Mouse (Mus musculus) embryonic facial prominence, embryonic 11.5 days (tissue): ENCODE data around the gene Gm4952. TPM values are rescaled to one million over a fixed set of nuclear protein-coding genes. Genes with fewer than 3 reads are reported as not detected.
"Not testable (repeated sequence)": the region's sequence is repeated elsewhere in the genome, so short reads cannot be mapped to it uniquely, and the experiment has no call there.

Source experiments
- ATAC-seq: fragments of 200-750 bp; cut with Nextera tagmentation; replicated peaks from 2 replicates; pipeline ENCODE4 v1.8.0; 2017; ENCODE audit warnings: low read depth; ENCODE audit not compliant: insufficient number of reproducible peaks, low FRiP score, low TSS enrichment
- DNase-seq: peaks from one replicate; pipeline ENCODE4 v3.0.0-alpha.2; 2015; ENCODE audit warnings: low spot score
- H3K27ac ChIP-seq: fragments of 300-500 bp; sonication (generic); replicated peaks from 2 replicates; pipeline ENCODE4 v1.5.1; 2014; ENCODE audit warnings: mild to moderate bottlenecking, low read depth, low read length, control low read depth
- H3K27me3 ChIP-seq: fragments of 300-500 bp; sonication (generic); 2 replicates; pipeline ENCODE4 v1.6.1; 2014; ENCODE audit warnings: mild to moderate bottlenecking, low read length, moderate library complexity, mixed read lengths; ENCODE audit not compliant: control insufficient read depth, insufficient read depth
- H3K36me3 ChIP-seq: fragments of 300-500 bp; sonication (generic); replicated peaks from 2 replicates; pipeline ENCODE4 v1.6.1; 2014; ENCODE audit warnings: low read depth, mild to moderate bottlenecking, low read length, moderate library complexity, mixed read lengths; ENCODE audit not compliant: control insufficient read depth, insufficient read depth
- H3K4me1 ChIP-seq: fragments of 300-500 bp; sonication (generic); 2 replicates; pipeline ENCODE4 v1.6.1; 2014; ENCODE audit warnings: low read length, mixed read lengths; ENCODE audit not compliant: control insufficient read depth, insufficient read depth
- H3K4me2 ChIP-seq: fragments of 300-500 bp; sonication (generic); 2 replicates; pipeline ENCODE4 v1.6.1; 2014; ENCODE audit warnings: low read depth, mild to moderate bottlenecking, control low read depth, low read length, moderate library complexity
- H3K4me3 ChIP-seq: fragments of 300-500 bp; sonication (generic); 2 replicates; pipeline ENCODE4 v1.5.1; 2014; ENCODE audit warnings: low read depth, low read length, control low read depth
- H3K9ac ChIP-seq: fragments of 300-500 bp; sonication (generic); replicated peaks from 2 replicates; pipeline ENCODE4 v1.6.1; 2014; ENCODE audit warnings: mild to moderate bottlenecking, control low read depth, low read length
- H3K9me3 ChIP-seq: fragments of 300-500 bp; sonication (generic); replicated peaks from 2 replicates; pipeline ENCODE4 v1.6.1; 2016; ENCODE audit warnings: mild to moderate bottlenecking, low read length, inconsistent platforms, mixed read lengths; ENCODE audit not compliant: control insufficient read depth
- whole genome bisulfite sequencing: fragments of 180-500 bp; shearing (Covaris S2); extraction: QIAGEN DNeasy Blood & Tissue Kit; methylation state at CpG from one replicate; pipeline ENCODE4 v1.1.7; 2014; 5-methylcytosine and 5-hydroxymethylcytosine counted together
- polyA plus RNA-seq: library from polyadenylated mRNA; unstranded; fragments of >200 nt; fragmentation: Nextera tagmentation; extraction: Ambion mirVana; gene quantifications from 2 replicates; pipeline ENCODE4 v1.2.1, GENCODE M21; 2014

The Gm4952 gene
- polyA plus RNA-seq, 1 experiment from 2014 or later: 0.18 TPM

DNA sequence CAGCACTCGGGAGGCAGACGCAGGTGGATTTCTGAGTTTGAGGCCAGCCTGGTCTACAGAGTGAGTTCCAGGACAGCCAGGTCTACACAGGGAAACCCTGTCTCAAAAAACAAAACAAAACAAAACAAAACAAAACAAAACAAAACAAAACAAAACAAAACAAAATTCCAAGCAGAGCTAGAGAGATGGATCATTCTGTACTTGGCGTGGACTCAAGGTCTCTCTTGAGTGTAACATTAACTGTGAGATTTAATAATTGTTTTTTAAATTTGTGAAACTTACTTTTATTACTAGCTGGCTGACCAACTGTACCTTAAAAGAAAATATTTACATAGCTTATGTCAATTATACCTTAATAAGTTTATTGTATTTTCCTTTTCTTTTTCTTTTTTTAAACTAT is 68.8 kb downstream of the Gm4952 start:
- H3K9ac ChIP-seq, H3K4me2 ChIP-seq, H3K4me1 ChIP-seq, ATAC-seq, DNase-seq, H3K4me3 ChIP-seq, H3K27ac ChIP-seq, H3K9me3 ChIP-seq, H3K36me3 ChIP-seq, H3K27me3 ChIP-seq: not testable (repeated sequence)
- 88% methylated on average over 3 of the region's 3 CpGs for WGBS

GRCm38 (mm10) chr19:12670139-12670538 is 70.4 kb downstream of the Gm4952 start, which contains the start of gene Olfr1442:
TSS of gene Olfr1442 (plus strand) at chr19:12670439.
- H3K36me3 ChIP-seq: no peaks in the 10 kb centered on the region
- no peak for DNase-seq
- H3K4me3 ChIP-seq: no peak within 1 kb of the TSS
- no peak within 1 kb of the TSS for H3K27ac ChIP-seq
- no peaks in the 10 kb centered on the region for H3K27me3 ChIP-seq
- H3K4me1 ChIP-seq: no peaks in the 10 kb centered on the region
- ATAC-seq: no peak
- H3K9me3 ChIP-seq: no peaks in the 10 kb centered on the region
- no peak within 1 kb of the TSS for H3K4me2 ChIP-seq
- H3K9ac ChIP-seq: no peak within 1 kb of the TSS

DNA sequence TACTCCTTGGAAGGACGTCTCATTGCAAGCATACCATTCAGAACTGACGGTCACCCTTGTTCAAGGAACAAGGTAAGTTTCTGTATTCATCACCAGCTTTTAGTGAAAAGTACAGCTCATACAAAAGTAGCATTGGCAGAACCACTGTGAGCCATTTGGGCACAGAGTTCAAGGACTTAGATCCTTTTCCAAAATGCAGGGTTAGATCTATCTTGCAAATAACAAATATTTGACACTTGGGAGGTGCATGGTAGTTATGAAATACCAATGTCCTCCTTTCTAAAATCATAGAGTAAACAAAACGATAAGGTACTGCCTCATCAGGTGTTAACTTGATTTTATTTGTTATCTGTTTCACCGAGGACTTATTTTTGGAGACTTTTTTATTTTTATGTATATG is 71.3 kb downstream of the Gm4952 start:
- H3K4me3 ChIP-seq: no peak overlapping the region
- no peaks in the 10 kb centered on the region for H3K9me3 ChIP-seq
- 82% methylated on average over 4 of the region's 4 CpGs for WGBS
- H3K27me3 ChIP-seq: no peaks in the 10 kb centered on the region
- H3K36me3 ChIP-seq: no peaks in the 10 kb centered on the region
- H3K27ac ChIP-seq: no peak overlapping the region
- H3K9ac ChIP-seq: no peak overlapping the region
- H3K4me1 ChIP-seq: no peaks in the 10 kb centered on the region
- ATAC-seq (no peak), DNase-seq (no peak)
- H3K4me2 ChIP-seq: no peak overlapping the region

DNA sequence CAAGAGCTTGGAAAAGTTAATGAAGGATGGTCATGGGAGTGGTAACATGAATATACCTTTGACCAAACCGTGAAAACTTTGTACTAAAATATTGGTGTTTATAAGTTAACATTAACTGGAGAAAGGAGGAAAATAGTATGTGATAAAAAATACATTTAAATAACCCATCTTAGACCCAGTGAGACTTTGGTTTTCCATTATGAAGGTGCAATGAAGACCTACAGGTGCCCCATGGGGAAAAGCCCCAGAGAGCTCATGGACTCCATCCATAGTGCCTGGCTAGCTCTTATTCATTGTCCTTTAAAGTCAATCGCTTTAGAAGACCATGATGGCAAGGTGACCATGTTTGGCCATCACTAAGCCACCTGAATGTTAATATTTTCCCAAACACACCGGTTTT is 78.0 kb downstream of the Gm4952 start, which contains the start of gene Olfr1443:
Olfr1443 (plus strand) TSS at position 301 of the 400 bp plus-strand sequence.
- H3K27ac ChIP-seq: no peak within 1 kb of the TSS
- no peak within 1 kb of the TSS for H3K9ac ChIP-seq
- no peaks in the 10 kb centered on the region for H3K36me3 ChIP-seq
- no peaks in the 10 kb centered on the region for H3K27me3 ChIP-seq
- ATAC-seq: no peak
- H3K4me2 ChIP-seq: no peak within 1 kb of the TSS
- no peaks in the 10 kb centered on the region for H3K4me1 ChIP-seq
- H3K9me3 ChIP-seq: no peaks in the 10 kb centered on the region
- WGBS: 71% methylated on average over 3 of the region's 3 CpGs
- DNase-seq: no peak
- H3K4me3 ChIP-seq: no peak within 1 kb of the TSS

Other genes with a start within 250 kb of the Gm4952 start
- gene Olfr1440, start 212.7 kb upstream of the Gm4952 start, polyA plus RNA-seq: not detected in 2 replicates
- gene Olfr1441, start 182.5 kb upstream of the Gm4952 start, polyA plus RNA-seq: not detected in 2 replicates
- gene Pfpl, start 172.1 kb upstream of the Gm4952 start, polyA plus RNA-seq: not detected in 2 replicates
- 0.39 and 0.60 TPM in 2 replicates for gene Mpeg1, start 139.2 kb upstream of the Gm4952 start, polyA plus RNA-seq
- 14.0 and 14.4 TPM in 2 replicates for gene Dtx4, start 98.5 kb upstream of the Gm4952 start, polyA plus RNA-seq
- 29.4 and 33.4 TPM in 2 replicates for gene Fam111a, start 54.2 kb upstream of the Gm4952 start, polyA plus RNA-seq
- gene Glyat, start 33.3 kb downstream of the Gm4952 start, polyA plus RNA-seq: not detected in 2 replicates
- gene Olfr1442, start 70.5 kb downstream of the Gm4952 start, polyA plus RNA-seq: not detected in 2 replicates
- not detected in 2 replicates for gene Olfr1443, start 78.1 kb downstream of the Gm4952 start, polyA plus RNA-seq
- not detected in 2 replicates for gene Keg1, start 95.8 kb downstream of the Gm4952 start, polyA plus RNA-seq
- 0.22 and 0.77 TPM in 2 replicates for gene Cntf, start 165.7 kb downstream of the Gm4952 start, polyA plus RNA-seq
- 10.5 and 11.0 TPM in 2 replicates for gene Zfp91, start 196.2 kb downstream of the Gm4952 start, polyA plus RNA-seq
- 0.77 and 0.80 TPM in 2 replicates for gene Lpxn, start 196.2 kb downstream of the Gm4952 start, polyA plus RNA-seq
- not detected in 2 replicates for gene Gm5244, start 246.7 kb downstream of the Gm4952 start, polyA plus RNA-seq